Mouse (Mus musculus) bone marrow, adult 2 months (tissue): ENCODE data around the gene Synpo2l.

ENCODE experiments used
- CTCF ChIP-seq: fragments of 200-500 bp; IDR thresholded peaks from 2 replicates; pipeline ENCODE4 v1.5.1; 2011; ENCODE audit warnings: low read length, control low read depth; ENCODE audit not compliant: control insufficient read depth, insufficient read depth
- POLR2A ChIP-seq: fragments of 200-500 bp; IDR thresholded peaks from 2 replicates; pipeline ENCODE4 v1.6.1; 2011; ENCODE audit warnings: low read depth, mild to moderate bottlenecking, control low read depth, low read length, borderline replicate concordance; ENCODE audit not compliant: control insufficient read depth

GRCm38 (mm10) chr14:20622907-20623306 is 45.2 kb downstream of the Synpo2l start:
- TF ChIP-seq CTCF (no peak), POLR2A (no peak)
